Mouse (Mus musculus): ENCODE results near the gene Slc1a1. TPM values are rescaled to one million over a fixed set of nuclear protein-coding genes. Genes with fewer than 3 reads are reported as not detected.

Gene Slc1a1
- total RNA-seq (2014; rRNA removed; ENCODE audit: low replicate concordance) (9.7 and 14.1 TPM in 2 replicates), polyA plus RNA-seq (2015; fragmentation: Nextera tagmentation; extraction: Ambion mirVana) (2.3 and 3.7 TPM in 2 replicates)

DNA sequence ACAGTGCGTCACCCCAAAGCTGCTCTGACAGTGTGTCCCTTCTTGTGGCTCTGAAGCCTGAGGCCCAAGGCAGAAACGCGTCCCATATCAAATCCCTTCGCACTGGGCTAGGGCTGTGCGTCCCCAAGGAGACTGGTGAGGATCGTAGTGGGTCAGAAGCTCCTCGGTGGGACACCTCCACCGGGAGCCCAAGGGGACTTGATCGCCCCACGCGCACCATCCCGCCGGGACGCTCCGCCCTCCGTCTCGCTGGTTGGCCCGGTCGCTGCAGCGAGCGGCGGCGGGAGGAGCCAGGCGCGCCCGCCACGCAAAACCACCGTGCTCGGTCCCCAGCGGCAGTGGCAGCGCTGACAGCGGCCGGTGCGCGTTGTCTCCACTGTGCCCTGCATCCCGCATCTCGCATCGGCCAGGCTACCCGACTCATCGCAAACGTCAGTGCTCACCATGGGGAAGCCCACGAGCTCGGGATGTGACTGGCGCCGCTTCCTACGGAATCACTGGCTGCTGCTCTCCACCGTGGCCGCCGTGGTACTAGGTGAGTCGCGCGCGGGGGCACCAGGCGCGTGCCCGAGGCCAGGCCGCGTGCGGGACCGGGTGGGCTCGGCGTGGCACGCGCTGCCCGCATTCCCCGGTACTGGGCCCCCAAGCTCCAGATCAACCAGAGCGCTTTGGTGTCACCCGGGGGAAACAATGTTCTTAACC, at the start of gene Slc1a1:
Gene Slc1a1 (plus strand): TSS at position 252 of the 702 bp plus-strand sequence.
- no peak for DNase-seq (ENCODE audit: low spot score)
- TF ChIP-seq EP300 (IDR thresholded peaks at IDR 0.05; ENCODE audit: low read depth) (no peak), CTCF (IDR thresholded peaks at IDR 0.05; ENCODE audit: low read depth) (no peak)
- H3K27ac ChIP-seq (ENCODE audit: low read depth) = no peak within 1 kb of the TSS
- H3K4me2 ChIP-seq (ENCODE audit: low read depth, low read length) = peak within 1 kb of the TSS; percentile 93
- H3K4me1 ChIP-seq (ENCODE audit: control insufficient read depth, insufficient read depth) = peaks cover 4% of the 10 kb centered on the region; the same call in 1 of the 2 replicates
- 0 out of 2 replicates have a peak, but pooled peaks cover 6% of the 10 kb centered on the region for H3K9me3 ChIP-seq (replicated peaks; ENCODE audit: control insufficient read depth, low read length)
- no peaks in the 10 kb centered on the region for H3K36me3 ChIP-seq (replicated peaks; ENCODE audit: control insufficient read depth, insufficient read depth, low read length)
- WGBS = 1% methylated on average over 65 of the region's 68 CpGs
- no peak within 1 kb of the TSS; the same call in 1 of the 2 replicates for H3K9ac ChIP-seq (replicated peaks; ENCODE audit: low read depth, low read length)
- ATAC-seq (ENCODE audit: insufficient read depth, low read depth) = peak; percentile 58
- H3K4me3 ChIP-seq (ENCODE audit: low read depth, low read length) = peak within 1 kb of the TSS; percentile 56
- H3K27me3 ChIP-seq (ENCODE audit: control insufficient read depth, insufficient read depth, low read length) = 0 out of 2 replicates have a peak, but pooled peaks cover 7% of the 10 kb centered on the region

DNA sequence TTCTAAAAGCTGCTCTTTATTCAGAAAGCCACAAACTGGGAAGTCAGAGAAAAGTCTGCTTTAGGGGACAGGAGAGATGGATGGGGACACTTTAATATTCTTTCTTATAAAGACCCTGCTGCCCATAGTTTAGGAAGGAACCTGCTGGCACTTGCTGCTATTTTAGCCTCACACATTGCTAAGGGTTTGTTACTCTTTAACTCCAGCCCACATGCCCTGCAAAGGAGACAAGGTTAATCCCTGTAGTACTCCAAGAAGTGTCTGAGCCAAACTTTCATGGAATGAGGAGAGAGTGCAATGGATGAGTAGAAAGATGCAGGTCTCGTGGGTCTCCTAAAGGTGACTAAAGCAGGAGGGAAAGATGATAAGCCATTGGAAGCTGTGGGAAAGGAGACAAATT, 44.7 kb upstream of the Slc1a1 start:
- no peak for DNase-seq (ENCODE audit: low spot score)
- H3K4me3 ChIP-seq (ENCODE audit: low read depth, low read length) = no peak overlapping the region
- 48% methylated on average over 1 of the region's 1 CpGs for WGBS
- no peak overlapping the region for H3K27ac ChIP-seq (ENCODE audit: low read depth)
- no peaks in the 10 kb centered on the region for H3K27me3 ChIP-seq (ENCODE audit: control insufficient read depth, insufficient read depth, low read length)
- H3K4me2 ChIP-seq (ENCODE audit: low read depth, low read length) = no peak overlapping the region
- TF ChIP-seq CTCF (IDR thresholded peaks at IDR 0.05; ENCODE audit: low read depth) (no peak), EP300 (IDR thresholded peaks at IDR 0.05; ENCODE audit: low read depth) (no peak)
- no peak overlapping the region for H3K9ac ChIP-seq (replicated peaks; ENCODE audit: low read depth, low read length)
- peaks cover 11% of the 10 kb centered on the region; the same call in 1 of the 2 replicates for H3K4me1 ChIP-seq (ENCODE audit: control insufficient read depth, insufficient read depth)
- H3K9me3 ChIP-seq (replicated peaks; ENCODE audit: control insufficient read depth, low read length) = no peaks in the 10 kb centered on the region
- no peaks in the 10 kb centered on the region for H3K36me3 ChIP-seq (replicated peaks; ENCODE audit: control insufficient read depth, insufficient read depth, low read length)
- ATAC-seq (ENCODE audit: insufficient read depth, low read depth) = no peak

DNA sequence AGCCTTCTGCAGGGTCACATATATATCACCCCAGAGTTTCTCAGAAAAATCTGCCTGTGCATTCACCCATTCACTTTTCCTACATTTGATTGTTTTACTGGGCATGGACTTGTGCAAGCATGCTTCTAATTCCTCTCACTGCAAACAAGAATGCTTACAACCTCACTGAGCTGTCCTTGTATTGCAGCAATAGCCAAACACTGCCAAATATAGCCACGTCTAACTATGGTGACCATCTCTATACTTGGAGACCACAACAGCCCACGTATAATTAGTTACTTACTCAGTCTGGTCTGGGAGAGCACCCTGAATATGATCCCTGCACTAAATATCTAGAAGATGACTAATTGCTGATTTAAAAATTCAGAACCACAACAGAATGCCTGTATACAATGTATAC, 41.5 kb upstream of the Slc1a1 start:
- WGBS = 40% methylated on average over 2 of the region's 2 CpGs
- peak; percentile 37 for DNase-seq (ENCODE audit: low spot score)
- peak overlapping the region; percentile 71 for H3K27ac ChIP-seq (ENCODE audit: low read depth)
- peak; percentile 82 for ATAC-seq (ENCODE audit: insufficient read depth, low read depth)
- H3K36me3 ChIP-seq (replicated peaks; ENCODE audit: control insufficient read depth, insufficient read depth, low read length) = no peaks in the 10 kb centered on the region
- no peaks in the 10 kb centered on the region for H3K27me3 ChIP-seq (ENCODE audit: control insufficient read depth, insufficient read depth, low read length)
- no peaks in the 10 kb centered on the region for H3K9me3 ChIP-seq (replicated peaks; ENCODE audit: control insufficient read depth, low read length)
- H3K9ac ChIP-seq (replicated peaks; ENCODE audit: low read depth, low read length) = no peak overlapping the region
- TF ChIP-seq EP300 (IDR thresholded peaks at IDR 0.05; ENCODE audit: low read depth) (no peak), CTCF (IDR thresholded peaks at IDR 0.05; ENCODE audit: low read depth) (no peak)
- peaks cover 11% of the 10 kb centered on the region; the same call in 1 of the 2 replicates for H3K4me1 ChIP-seq (ENCODE audit: control insufficient read depth, insufficient read depth)
- H3K4me2 ChIP-seq (ENCODE audit: low read depth, low read length) = no peak overlapping the region
- H3K4me3 ChIP-seq (ENCODE audit: low read depth, low read length) = no peak overlapping the region

DNA sequence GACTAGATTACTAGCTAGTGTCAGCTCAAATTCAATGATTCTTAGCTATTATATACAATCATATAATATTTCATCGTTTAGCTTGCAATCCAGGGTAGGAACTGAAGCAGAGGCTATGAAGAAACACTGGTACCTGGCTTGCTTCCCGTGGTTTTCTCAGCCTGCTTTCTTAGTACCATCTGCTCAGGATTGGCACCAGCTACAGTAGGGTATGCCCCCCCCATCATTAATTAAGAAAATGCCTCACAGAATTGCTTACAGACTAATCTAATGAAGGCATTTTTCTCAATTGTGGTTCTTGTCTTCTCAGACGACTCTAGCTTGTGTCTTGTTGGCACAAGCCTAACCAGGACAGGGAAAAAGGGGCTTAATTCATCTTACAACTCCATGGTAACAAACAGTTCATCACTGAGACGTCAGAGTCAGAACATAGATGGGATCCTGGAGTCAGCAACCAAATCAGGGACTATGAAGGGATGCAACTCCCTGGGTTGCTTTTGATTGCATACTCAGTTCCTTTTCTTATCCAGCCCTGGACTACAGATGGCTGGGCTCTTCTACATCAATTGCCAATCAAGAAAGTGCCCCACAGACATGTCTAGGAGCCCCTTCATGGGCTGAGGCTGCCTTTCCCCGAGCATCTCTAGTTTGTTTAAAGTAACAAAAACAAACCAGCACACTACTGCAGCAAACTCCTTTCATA, 38.6 kb upstream of the Slc1a1 start:
- no peaks in the 10 kb centered on the region for H3K36me3 ChIP-seq (replicated peaks; ENCODE audit: control insufficient read depth, insufficient read depth, low read length)
- H3K4me3 ChIP-seq (ENCODE audit: low read depth, low read length) = no peak overlapping the region
- ATAC-seq (ENCODE audit: insufficient read depth, low read depth) (no peak), DNase-seq (ENCODE audit: low spot score) (no peak)
- 71% methylated on average over 5 of the region's 5 CpGs for WGBS
- H3K27ac ChIP-seq (ENCODE audit: low read depth) = no peak overlapping the region
- H3K27me3 ChIP-seq (ENCODE audit: control insufficient read depth, insufficient read depth, low read length) = no peaks in the 10 kb centered on the region
- no peaks in the 10 kb centered on the region for H3K9me3 ChIP-seq (replicated peaks; ENCODE audit: control insufficient read depth, low read length)
- no peak overlapping the region for H3K9ac ChIP-seq (replicated peaks; ENCODE audit: low read depth, low read length)
- no peak overlapping the region for H3K4me2 ChIP-seq (ENCODE audit: low read depth, low read length)
- TF ChIP-seq EP300 (IDR thresholded peaks at IDR 0.05; ENCODE audit: low read depth) (no peak), CTCF (IDR thresholded peaks at IDR 0.05; ENCODE audit: low read depth) (no peak)
- peaks cover 11% of the 10 kb centered on the region; the same call in 1 of the 2 replicates for H3K4me1 ChIP-seq (ENCODE audit: control insufficient read depth, insufficient read depth)

DNA sequence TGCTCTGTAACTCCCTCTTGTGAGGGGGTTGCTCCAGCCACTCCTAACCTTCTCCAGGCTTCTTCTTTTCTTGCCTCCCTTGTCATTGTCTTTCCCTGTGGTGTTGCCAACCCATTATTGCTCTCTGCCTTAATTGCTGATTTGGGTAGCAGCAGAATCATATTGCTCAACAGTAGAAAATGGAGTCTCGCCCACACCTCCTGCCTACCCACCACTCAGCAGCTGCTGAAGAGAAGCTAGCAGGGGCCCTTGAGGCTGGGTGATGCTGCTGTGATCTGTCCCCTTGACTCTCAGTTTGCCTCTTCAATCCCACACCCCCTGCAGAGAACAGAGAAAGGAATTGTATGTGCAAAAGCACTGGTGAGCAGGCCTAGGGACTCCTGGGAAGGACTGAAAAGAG, 37.9 kb upstream of the Slc1a1 start:
- no peak overlapping the region for H3K4me2 ChIP-seq (ENCODE audit: low read depth, low read length)
- no peaks in the 10 kb centered on the region for H3K36me3 ChIP-seq (replicated peaks; ENCODE audit: control insufficient read depth, insufficient read depth, low read length)
- DNase-seq (ENCODE audit: low spot score) (no peak), ATAC-seq (ENCODE audit: insufficient read depth, low read depth) (no peak)
- TF ChIP-seq EP300 (IDR thresholded peaks at IDR 0.05; ENCODE audit: low read depth) (no peak), CTCF (IDR thresholded peaks at IDR 0.05; ENCODE audit: low read depth) (no peak)
- H3K9ac ChIP-seq (replicated peaks; ENCODE audit: low read depth, low read length) = no peak overlapping the region
- WGBS = 90% methylated on average over 1 of the region's 1 CpGs
- no peaks in the 10 kb centered on the region for H3K9me3 ChIP-seq (replicated peaks; ENCODE audit: control insufficient read depth, low read length)
- H3K27me3 ChIP-seq (ENCODE audit: control insufficient read depth, insufficient read depth, low read length) = no peaks in the 10 kb centered on the region
- no peak overlapping the region for H3K4me3 ChIP-seq (ENCODE audit: low read depth, low read length)
- peaks cover 11% of the 10 kb centered on the region; the same call in 1 of the 2 replicates for H3K4me1 ChIP-seq (ENCODE audit: control insufficient read depth, insufficient read depth)
- H3K27ac ChIP-seq (ENCODE audit: low read depth) = no peak overlapping the region

Data from heart, postnatal 0 days (tissue).